Mouse (Mus musculus): ENCODE data around the gene Usf2.

Gene Usf2

GRCm38 (mm10) chr7:30956756-30957366 lies at the start of gene Usf2:
Gene Usf2 (minus strand): TSS chr7:30956803.
- DNase-seq (ENCODE audit: low spot score): peak; percentile 43

- peak; percentile 8 for DNase-seq (ENCODE audit: low spot score)
These were observed 46.0 kb upstream of the Usf2 start for GRCm38 (mm10) chr7:31002650-31003049.

- no peak for DNase-seq (ENCODE audit: low spot score)
These were observed 44.0 kb upstream of the Usf2 start for GRCm38 (mm10) chr7:31000505-31001020.

- no peak for DNase-seq (ENCODE audit: low spot score)
These were observed 39.9 kb upstream of the Usf2 start for GRCm38 (mm10) chr7:30996491-30996890.

- no peak for DNase-seq (ENCODE audit: low spot score)
These were observed 37.4 kb upstream of the Usf2 start for GRCm38 (mm10) chr7:30993986-30994385.

GRCm38 (mm10) chr7:30992148-30992547 lies 35.5 kb upstream of the Usf2 start:
- DNase-seq (ENCODE audit: low spot score): no peak

- DNase-seq (ENCODE audit: low spot score): no peak
These were observed 32.0 kb upstream of the Usf2 start for GRCm38 (mm10) chr7:30988519-30989162.

- DNase-seq (ENCODE audit: low spot score): no peak
These were observed 28.8 kb upstream of the Usf2 start for GRCm38 (mm10) chr7:30985357-30985756.

- DNase-seq (ENCODE audit: low spot score): no peak
These were observed 25.1 kb upstream of the Usf2 start for GRCm38 (mm10) chr7:30981703-30982102.

GRCm38 (mm10) chr7:30973501-30974289 lies 17.1 kb upstream of the Usf2 start, which contains the start of gene Fam187b:
Gene Fam187b (plus strand): TSS chr7:30973790.
- DNase-seq (ENCODE audit: low spot score): peak; percentile 79

- no peak for DNase-seq (ENCODE audit: low spot score)
These were observed 16.6 kb upstream of the Usf2 start, which contains the start of gene Lsr for GRCm38 (mm10) chr7:30973251-30973500. Gene Lsr (minus strand): TSS chr7:30973464.

GRCm38 (mm10) chr7:30972426-30973250 lies 16.0 kb upstream of the Usf2 start:
- DNase-seq (ENCODE audit: low spot score): no peak

GRCm38 (mm10) chr7:30971901-30972300 lies 15.3 kb upstream of the Usf2 start:
- DNase-seq (ENCODE audit: low spot score): no peak

GRCm38 (mm10) chr7:30969174-30969573 lies 12.6 kb upstream of the Usf2 start:
- DNase-seq (ENCODE audit: low spot score): no peak

- DNase-seq (ENCODE audit: low spot score): no peak
These were observed 12.0 kb upstream of the Usf2 start for GRCm38 (mm10) chr7:30968611-30969010.

GRCm38 (mm10) chr7:30966657-30967056 lies 10.1 kb upstream of the Usf2 start:
- DNase-seq (ENCODE audit: low spot score): no peak

GRCm38 (mm10) chr7:30965677-30966076 lies 9.1 kb upstream of the Usf2 start:
- no peak for DNase-seq (ENCODE audit: low spot score)

- no peak for DNase-seq (ENCODE audit: low spot score)
These were observed 7.8 kb upstream of the Usf2 start for GRCm38 (mm10) chr7:30964366-30964765.

GRCm38 (mm10) chr7:30962862-30963261 lies 6.3 kb upstream of the Usf2 start:
- DNase-seq (ENCODE audit: low spot score): no peak

- DNase-seq (ENCODE audit: low spot score): no peak
These were observed 3.3 kb upstream of the Usf2 start for GRCm38 (mm10) chr7:30959786-30960349.

- DNase-seq (ENCODE audit: low spot score): no peak
These were observed 2.4 kb upstream of the Usf2 start for GRCm38 (mm10) chr7:30958866-30959487.
